Mouse (Mus musculus) kidney, postnatal 36 days (tissue): ENCODE data around the gene Hsf4.

Source experiments
- DNase-seq, 2 experiments: peaks; one replicate each; pipeline ENCODE4 v3.0.0; 2021 to 2022; ENCODE audit warnings: mixed read lengths in 2 of 2

The Hsf4 gene

DNA sequence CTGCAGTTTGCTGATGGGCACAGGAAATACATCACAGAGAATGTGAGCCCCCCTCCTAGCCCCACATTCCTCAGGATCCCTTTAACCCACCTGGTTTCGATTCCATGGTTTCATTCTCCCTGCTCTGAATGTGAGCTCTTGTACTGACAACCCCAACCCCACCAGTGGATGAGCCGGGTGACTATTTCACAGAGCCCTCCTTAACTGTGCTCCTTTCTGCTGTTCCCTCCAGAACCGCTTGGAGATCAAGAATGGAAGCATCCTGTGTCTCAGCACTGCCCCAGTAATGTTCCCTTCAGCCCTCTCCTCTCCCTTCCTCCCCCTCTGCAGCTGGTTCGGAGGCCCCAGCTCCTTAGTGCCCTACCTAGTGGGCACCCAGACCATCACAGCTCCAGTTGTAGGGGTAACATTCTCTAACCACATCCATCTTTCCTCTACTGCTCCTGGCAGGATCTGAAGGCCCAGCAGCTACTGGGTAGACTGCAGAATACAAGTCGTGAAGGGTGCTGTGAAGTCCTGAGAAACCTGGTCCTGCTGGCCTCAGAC, 36.6 kb downstream of the Hsf4 start:
- no peak for DNase-seq

DNA sequence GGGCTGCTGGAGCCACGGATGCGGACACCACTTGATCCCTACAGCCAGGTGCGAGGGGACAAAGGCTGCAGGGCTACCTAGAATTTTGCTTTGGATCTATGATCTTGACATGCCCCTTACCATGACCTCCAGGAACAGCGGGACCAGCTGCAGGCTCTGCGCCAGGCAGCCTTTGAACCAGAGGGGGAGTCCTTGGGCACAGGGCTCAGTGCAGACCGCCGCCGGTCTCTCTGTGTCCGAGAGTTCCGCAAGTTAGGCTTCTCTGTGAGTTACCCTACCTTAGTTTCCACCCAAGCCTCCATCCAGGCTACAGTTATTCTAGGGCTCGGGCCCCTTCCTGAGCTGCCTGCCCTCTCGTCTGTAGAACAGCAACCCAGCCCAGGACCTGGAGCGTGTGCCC, 38.1 kb downstream of the Hsf4 start:
- no peak for DNase-seq

DNA sequence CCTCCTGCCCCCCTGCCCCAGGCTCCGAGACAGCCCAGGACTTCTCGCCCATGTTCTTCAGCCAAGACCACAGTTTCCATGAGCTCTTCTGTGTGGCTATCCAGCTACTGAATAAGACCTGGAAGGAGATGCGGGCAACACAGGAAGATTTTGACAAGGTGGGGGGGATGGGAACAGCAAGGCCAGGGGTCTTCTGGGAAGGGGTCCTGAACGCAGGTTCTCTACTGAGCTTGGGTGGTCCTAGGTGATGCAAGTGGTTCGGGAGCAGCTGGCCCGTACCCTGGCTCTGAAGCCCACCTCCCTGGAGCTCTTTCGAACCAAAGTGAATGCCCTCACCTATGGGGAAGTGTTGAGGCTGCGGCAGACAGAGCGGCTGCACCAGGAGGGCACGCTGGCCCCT, 38.8 kb downstream of the Hsf4 start:
- no peak for DNase-seq

DNA sequence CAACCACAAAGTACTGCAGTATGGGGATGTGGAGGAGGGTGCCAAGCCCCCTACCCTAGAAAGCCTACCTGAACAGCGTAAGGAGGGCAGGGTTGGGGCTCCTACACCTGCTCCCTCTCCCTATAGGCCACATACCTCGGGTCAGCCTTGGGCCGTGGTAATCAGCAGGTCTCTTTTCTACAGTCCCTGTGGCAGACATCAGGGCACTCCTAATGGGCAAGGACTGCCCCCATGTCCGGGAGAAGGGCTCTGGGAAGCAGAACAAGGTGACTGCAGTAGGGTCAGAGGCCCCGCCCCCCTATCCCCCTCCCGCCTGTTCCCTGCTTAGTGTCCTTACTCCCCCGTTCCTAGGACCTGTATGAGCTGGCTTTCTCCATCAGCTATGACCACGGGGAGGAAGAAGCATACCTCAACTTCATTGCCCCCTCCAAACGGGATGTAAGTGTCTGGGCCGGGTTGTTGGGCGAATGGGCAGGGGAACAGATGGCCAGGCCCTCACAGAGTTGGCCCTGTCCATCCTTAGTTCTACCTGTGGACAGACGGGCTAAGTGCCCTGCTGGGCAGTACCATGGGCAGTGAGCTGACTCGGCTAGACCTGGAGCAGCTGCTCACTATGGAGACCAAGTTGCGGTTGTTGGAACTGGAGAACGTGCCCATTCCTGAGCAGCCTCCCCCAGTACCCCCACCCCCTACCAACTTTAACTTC, 39.7 kb downstream of the Hsf4 start:
- no peak for DNase-seq

DNA sequence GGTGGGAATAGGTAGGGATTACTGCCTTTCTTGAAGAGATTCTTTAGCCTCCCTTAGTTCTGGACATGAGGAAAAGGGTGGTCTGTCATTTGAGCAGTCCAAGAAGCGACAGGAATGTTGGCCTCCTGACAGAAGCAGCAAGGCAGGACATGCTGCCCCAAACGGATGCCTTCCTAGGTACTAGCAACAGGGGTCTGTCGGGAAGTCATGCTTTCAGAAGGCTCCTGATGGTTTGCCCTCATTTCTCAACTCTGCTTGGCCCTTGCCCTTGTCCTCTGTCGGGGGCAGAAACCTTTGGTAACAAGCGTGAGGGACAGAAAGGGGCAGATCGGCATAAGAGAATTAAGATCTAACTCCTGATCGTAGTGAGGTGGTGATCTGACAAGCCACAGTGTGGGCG, 40.5 kb downstream of the Hsf4 start:
- no peak for DNase-seq

DNA sequence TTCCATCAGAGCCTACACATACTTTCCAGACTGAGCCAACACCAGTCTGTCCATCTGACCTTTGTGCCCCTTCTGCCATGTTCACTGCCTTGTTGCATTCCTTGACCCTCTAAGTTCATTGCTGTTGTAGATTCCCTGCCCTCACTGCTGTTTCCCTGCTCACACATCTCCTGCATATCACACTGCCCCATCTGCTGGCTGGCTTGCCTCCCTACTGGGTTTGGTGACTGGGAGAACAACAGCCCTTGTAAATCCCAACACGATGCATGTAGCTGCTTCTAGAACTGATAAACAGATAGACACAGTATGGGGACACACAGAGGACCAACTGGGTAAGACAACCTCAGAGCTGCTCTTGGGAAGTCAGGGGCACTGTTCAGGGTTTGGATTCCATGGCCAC, 42.1 kb downstream of the Hsf4 start:
- DNase-seq, result no peak

DNA sequence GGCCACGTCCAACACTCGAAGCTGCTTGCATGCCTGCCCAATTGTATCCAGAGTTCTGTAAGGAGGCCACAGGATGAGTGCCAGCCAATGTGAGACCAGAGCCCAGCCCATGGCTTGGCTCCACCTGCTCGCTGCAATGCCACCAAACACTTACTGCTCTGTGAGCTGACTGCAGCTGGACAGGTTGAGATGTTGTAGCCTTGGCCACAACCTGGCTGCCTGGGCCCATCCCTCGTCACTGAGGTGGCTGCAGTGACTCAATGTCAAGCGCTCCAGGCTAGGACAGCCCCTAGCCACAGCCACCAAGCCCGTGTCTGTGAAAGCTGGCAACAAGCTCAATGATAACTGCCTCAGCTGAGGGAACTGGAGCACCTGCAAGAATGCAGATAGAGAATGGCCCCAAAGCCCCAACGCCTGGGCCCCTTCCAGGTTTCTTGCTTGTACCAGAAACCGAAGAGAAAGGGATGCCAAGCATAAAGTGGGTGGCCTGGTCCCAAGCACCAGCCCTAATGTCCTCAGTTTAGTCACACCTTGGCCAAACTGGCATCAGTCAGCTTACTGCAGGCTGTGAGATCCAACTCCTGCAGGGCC, 43.4 kb downstream of the Hsf4 start:
- DNase-seq, result no peak

DNA sequence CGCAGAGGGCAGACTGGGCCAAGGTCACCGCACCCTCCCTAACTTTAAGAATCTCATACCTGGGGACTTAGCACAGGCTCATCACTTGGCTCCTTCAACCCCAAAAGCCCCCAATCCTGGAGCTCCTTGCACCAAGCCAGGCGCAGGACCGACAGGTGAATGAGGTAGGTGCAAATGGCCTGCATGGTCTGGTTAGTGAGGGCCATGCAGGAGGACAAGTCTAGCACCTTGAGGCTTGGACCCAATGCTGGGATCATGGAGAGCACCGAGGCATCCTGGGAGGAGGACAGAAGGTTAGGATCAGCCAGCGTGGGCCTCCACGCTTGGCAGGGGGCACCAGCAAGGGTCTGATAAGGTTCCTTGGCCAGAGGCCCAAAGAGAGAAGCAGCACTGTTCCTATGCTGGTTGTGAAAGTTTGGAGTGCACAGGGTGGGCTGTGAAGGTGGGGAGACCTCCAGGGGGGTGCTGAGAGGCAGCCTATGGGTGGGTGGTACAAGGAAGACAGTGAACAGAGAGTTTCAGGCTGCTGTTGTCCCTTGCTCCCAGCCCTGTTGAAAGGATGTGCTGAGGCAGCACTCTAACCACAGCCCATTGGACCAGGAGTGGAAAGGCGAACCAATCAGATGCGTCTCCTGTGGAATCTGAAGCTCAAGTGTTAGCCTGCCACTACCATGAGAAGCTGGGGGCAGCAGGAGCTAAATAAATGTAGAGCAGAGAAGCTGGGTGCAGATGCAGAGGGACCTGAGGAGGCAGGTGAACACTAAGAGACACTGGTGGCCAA, 44.2 kb downstream of the Hsf4 start:
- no peak for DNase-seq

DNA sequence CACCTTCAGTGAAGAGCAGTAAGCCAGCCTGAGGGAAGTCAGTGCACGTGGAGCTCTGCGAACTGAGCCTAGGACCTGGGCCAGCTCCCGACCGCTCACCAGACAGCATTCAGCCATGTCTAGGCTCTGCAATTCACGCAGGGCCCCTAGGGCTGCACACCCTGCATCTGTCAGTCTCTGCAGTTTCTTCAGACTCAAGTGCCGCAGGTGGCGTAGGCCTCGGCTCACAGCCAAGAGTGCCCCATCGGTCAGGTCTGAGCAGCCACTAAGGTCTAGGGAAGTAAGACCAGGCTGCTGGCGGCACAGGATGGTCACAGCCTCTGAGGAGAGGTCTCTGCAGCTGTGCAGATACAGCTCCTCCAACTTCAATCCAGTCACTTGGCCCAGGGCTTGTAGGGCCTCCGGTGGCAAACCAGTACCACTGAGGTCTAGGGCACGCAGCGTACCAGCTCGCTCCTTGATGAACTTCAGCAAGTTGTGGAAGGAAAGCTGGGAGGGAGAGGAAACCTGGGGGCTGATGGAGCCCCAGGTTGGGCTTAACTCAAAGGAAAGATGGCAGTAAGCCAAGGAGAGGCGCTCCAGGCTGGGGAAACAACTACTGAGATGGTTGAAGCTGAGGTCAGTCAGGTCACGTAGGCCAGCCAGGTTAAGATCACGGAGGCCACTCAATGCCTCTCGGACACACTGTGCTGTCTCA, 45.6 kb downstream of the Hsf4 start:
- DNase-seq, result no peak

DNA sequence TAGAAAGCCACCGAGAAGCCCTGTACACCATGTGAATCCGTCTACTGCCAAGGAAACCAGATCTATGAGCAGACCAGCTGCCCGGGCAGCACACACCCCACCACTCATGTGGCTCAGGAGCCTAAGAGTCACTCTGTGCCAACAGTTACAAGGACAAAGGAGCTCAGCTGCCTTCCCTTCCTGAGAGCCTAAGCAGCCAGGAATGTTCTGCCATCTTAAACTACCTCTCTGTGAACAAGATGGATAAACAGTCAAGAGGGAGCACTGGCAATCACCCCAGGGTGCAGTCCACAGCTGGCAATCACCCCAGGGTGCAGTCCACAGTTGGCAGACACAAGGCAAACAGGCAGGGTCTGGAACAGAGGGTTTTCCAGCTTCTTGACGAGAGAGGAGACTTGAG, 48.3 kb downstream of the Hsf4 start:
- no peak for DNase-seq

DNA sequence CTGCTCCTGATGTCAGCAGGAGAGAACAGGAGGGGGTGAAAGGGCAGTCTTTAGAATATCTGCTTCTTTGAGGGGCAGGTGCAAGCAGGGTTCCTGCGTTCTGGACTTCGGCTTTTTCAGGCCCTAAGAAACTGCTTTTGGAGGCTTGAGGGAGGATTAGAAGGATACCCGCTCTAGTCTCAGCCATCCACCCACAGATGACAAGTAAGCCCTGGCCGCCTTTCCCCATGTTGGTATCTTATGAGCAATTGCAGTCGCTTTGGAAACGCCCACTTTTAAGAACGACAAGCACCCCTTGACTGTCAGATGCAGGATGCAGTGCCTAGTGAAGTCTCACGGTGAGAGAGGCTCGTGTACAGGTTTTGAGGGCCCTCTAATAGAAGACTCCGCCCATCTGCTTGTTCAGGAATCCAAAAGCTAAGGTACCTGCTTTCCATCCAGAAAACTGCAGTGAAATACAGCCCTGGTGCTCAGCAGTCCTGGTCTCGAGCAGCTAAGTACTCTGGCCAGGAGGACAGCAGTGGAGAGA, 49.1 kb downstream of the Hsf4 start:
- DNase-seq, result no peak

DNA sequence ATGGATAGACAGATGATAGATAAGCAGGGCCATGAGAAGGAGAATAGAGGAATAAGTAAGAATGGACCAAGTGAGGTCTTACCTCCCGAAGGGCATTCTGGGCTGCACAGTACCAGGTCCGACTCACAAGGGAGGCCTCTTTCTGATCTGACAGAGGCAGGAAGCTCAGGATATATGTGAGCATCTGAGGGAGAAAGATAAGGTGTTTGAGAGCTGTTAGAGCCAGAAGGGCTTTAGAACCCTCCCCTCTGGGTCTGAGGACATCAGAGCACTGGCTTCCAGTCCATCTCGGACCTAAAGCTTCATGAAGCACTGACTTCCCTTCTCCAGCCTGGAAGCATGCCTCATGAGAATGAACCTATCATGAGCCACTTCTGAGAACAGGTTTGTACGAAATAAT, 53.6 kb downstream of the Hsf4 start:
- no peak for DNase-seq
